Mouse (Mus musculus) layer of hippocampus, postnatal 36 days (tissue): ENCODE results near the gene Lrch1. TPM values are rescaled to one million over a fixed set of nuclear protein-coding genes. Genes with fewer than 3 reads are reported as not detected.
A peak's percentile ranks its signal among the peaks of the same experiment; 100 is the strongest.

ENCODE experiments used
- DNase-seq, 2 experiments: peaks; one replicate each; pipeline ENCODE4 v3.0.0; 2022
- total RNA-seq, 2 experiments: library from RNA; stranded (reverse); gene quantifications; 2 replicates each; pipeline ENCODE4 v1.2.3; 2021

Gene Lrch1
- total RNA-seq, 2 experiments from 2014 or later, result 15.7 to 18.7 TPM

DNA sequence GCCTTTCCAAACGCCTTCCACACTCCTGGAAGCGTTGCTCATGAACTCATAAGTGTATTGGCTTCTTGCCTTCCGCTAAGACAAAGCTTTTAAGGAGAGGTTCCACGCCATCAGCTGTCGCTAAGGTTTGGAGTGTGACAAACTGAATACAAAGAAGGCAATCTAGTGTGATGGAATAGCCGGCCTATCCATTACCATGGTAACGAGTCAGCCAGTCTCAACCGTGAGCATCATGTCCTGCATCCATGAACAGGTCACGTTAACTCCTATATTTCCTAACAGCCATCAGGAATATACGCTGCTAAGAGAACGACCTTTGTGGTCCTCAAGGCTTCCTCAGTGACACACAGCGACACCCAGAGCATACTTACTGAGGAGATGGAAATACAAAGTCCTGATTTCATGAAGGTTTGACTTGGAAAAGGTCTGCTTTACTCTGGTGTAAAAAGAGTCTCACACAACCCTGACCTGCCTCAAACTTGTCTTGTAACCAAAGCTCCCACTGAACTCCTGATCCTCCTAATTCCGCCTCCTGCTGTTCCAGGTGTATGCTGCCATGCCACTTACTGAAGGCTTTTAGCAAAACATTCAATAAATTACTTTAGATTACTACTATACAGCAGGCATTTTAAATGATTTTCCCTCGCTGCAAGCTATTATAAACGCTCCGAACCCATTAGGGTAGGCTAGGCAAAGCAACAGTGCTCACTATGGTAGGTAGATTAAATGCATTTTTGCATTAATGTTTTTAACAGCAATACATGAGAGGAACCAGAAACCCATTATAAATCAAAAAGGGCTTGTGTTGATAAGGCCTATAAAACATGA lies 149.4 kb downstream of the Lrch1 start:
- no peak for DNase-seq

DNA sequence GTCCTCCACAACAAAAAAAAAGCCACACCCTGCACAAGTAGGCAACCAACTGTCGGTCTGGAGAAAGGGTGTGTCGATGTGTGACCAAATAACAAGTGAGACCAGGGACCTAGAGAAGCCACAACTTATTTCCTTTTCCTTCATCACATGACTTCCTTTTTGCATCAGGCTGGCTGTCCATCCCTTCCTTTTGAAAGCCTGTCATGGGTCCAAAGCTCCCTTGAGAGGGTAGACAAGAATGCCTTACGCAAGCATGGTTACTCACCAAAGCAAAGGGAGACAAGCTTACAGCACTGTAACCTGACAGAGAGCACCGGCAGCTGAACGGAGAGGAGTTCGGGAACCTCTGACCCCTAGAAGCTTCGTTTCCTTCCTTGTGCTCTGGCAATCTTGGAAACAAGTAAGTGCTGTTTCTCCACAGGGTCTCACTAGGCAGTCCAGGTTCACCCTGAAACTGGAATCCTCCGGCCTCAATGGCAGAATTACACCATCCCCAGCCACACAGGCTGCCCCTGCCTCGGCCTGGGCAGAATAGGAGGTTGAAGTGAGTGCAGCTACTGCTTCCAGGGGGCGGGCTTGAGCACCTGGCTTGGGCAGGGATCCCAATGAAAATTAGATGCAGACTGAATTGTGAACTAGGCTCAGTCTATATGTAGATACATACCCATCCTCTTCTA lies 150.2 kb downstream of the Lrch1 start:
- no peak for DNase-seq

DNA sequence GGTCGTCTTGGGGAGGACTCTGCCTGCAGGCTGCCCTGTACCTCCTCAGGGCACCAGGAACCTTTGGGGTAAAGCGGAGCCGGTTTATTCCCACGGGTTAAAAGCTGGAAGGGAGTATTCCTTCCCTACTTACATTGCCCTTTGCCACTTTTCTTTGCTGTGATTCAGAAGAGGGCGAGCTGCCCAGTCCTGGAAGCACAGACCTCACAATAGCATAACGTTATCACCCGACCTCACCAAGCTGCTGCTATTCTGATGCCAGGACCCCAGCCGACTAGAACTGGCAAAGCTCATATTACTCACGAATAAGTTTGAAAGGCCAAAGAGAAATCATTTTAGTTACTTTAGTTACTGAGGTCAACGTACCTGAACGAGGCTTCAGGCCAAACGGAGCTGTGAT lies 152.7 kb downstream of the Lrch1 start:
- no peak for DNase-seq

DNA sequence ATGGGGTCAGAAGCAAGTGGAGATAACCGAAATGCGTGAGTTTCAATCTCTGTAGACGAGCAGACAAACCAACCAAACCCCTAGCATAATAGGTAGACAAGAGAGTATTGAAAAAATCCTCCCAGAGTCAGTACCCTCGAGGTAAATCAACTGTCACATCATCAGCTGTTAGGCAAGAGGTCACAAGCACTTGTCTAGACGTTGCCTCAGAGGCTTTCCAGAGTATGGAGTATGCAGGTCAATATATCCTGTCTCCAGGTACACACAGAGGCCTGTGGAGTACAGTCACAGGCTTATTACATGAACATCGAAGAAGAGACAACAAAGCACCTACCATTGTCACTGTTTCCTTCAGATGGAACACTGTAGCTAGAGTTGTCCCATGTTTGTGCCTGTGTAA lies 154.9 kb downstream of the Lrch1 start:
- no peak for DNase-seq

DNA sequence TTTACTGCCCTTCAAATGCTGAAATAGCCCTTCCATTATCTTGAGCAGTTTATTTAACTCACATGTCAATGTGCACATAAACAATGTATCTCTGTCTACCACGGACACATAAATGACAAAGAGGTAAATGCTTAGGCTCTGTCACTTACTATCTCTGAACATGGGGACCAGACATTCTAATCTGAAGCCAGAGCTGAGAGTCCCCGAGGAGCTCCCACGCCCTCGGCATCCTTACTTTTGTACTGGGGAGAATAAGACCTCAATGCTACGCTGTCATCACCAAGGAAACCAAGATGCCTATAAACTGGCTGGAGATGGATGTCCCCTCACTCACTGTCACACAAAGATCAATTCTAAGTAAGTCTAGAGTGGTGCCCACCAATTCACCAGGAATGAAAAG lies 157.1 kb downstream of the Lrch1 start:
- DNase-seq, result no peak

DNA sequence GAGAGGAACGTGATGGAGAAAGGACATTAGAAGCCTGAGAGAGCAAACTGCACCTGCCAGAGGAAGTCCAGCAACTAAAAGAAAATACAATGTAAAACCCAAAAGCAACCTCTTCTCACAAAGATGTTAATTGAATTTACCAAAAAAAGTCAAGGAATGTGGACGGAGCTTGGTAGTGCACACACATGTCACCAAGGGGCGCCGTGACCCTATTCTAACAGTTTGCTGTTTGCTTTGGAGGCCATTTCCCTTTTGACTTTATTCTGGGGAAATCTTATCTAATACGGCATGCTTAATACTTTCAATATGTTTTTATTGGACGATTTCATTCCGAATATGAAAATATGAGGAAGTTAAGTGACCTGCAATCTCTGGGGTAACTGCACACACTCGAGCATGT lies 158.9 kb downstream of the Lrch1 start:
- DNase-seq, result no peak

DNA sequence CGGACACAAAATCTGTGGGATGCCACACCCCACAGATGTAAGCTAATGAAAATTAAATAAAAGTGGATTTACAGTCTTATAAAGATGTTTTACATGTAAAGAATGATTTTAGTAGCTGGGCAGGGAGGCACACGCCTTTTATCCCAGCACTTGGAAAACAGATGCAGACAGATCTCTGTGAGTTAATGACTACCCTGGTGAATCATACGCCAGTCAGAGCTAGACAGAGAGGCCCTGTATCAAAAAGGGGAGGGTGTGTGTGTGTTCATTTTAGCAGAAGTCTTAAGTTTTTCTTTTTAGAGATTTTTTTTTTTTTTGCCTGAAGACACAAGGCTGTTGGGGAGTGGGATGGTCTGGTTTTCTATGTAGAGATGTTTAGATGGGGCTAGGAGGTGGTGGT lies 160.0 kb downstream of the Lrch1 start:
- DNase-seq, result no peak

DNA sequence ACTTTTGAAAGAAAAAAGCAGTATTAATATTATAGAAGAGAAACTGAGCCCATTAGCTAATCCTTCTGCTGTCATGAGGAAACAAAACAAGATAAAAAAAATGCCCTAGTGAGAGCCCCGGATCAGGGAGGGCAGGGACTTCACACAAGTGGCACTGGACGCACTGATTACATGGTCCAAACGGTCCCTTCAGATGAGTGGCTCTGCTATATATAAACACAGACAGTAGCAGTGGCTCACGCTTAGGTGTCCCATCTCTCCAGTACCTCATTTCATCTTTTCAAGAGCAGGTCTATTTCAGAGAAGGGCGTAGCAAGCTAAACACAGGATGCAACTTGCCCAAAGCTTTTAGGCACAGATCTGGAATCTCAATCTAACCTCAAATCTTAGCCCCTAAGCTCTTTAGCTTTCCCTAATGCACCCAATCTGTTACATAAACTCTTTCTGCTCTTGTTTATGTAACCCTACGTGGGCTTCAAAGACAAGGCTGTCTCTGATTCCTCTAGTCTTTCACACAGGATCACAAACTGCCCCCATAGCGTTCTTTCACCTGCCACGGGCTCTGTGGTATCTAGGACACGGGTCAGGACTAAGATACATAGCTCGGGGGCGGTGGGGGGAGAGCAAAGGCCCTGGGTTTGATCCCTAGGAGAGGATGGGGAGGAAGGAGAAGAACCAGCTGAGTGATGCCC lies 163.3 kb downstream of the Lrch1 start:
- DNase-seq, result no peak

DNA sequence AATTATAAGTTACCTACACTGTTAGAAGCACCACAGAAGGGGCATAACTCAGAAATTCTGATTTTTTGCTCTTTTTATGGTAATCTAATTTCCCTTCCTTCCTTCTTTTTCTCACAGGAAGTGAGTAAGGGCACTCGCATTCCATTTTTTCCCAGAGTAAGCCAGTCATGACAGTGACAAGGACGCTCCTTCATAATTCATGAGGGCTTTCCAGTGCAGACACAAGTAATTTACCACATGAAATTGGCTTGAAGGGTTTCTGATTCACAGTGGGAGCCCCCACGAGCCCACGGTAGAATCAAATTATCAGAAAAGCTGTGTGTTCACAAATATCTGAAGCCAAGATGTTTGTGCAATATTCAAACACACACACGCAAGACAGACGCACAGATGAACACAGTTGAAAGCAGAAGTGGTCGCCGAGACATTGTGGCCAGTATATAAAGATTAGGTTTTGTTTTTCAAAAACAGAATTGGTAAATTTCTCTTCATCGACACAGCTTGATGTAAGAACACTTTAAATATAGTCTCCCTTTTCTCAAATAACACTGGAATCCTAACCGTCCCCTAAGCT lies 173.5 kb downstream of the Lrch1 start:
- no peak for DNase-seq

DNA sequence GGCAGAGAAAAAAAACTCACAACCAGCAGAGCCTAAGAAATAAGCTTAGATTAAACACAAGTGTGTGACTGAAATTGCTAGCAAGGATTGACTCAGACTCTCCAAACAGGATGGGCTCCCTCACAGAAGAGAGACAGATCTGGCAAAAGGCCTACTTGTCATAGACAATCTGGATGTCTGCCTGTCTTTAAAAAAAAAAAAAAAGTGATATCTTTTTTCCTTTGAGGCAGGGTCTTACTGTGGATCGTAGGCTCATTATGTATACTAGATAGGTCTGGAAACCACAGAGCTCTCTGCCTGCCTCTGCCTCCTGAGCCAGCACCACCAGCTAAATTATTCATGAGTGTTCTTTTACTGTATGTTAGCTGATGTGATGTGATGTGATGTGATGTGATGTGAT lies 179.8 kb downstream of the Lrch1 start:
- no peak for DNase-seq

DNA sequence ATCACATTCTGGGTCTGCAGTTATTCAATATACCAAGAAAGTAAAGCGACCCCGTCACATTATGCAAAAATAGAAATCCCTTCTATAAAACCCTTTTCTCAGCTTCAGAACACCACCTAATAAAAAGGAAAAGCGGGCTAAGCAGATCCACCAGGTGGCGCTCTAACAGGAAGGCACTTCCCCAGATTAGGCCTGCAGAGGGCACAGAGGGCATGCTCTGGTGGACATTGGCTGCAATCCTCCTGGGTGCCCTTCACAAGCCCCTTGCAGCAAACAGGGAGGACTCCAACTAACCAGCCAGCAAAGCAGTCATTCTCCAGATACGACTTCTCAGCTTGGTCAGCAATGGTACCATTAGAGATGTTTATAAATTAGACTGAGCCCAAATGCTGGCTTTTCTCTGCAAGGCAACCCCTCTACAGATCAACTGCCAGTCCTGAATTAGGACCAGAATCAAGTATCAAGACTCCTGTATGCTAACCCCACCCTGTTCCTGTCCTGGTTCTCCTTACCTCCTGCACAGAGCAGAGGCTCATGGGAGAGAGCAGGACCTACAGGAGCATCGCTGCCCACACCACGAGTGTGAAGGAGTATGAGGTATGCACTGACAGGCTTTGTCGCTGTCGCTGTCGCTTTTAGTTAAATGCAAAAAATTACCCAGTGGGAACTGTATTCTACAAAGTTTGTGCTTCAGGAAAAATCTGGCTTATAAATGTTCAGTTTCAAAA lies 183.3 kb downstream of the Lrch1 start:
- peak; percentile 45 to 48 for DNase-seq

DNA sequence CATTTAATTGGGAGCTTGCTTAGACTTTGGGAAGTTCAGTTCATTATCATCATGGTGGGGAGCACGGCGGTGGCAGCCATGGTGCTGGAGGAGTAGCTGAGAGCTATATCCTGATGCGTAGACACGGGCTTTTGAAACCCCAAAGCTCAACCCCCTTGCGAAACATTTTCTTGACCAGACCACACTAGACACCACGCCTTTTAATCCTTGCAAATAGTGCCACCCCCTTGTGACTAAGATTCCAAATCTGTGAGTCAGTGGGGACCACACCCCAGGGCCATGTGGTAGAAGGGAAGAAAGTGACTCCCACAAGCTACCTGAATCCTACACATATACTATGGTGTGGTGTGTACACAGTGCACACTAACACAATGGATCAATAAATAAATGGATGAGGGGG lies 210.8 kb downstream of the Lrch1 start:
- DNase-seq, result no peak

DNA sequence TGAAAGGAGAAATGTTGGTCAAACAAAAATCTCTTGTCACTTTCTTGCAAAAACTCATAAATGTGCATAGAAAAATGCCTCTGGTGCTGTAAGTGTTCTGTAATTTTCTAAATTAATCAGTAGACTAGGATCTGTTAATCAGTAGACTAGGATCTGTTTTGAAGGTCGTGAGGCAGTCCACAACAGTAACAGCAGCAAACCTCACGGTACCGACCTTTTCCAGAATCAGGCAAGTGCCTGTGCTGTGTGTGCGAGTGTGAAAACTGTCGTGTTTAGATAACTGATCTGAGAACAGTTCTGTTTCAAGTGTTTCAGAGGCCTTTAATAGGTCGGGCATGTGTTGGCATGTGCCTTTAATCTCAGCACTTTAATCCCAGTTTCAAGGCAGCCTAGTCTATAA lies 212.2 kb downstream of the Lrch1 start:
- no peak for DNase-seq

DNA sequence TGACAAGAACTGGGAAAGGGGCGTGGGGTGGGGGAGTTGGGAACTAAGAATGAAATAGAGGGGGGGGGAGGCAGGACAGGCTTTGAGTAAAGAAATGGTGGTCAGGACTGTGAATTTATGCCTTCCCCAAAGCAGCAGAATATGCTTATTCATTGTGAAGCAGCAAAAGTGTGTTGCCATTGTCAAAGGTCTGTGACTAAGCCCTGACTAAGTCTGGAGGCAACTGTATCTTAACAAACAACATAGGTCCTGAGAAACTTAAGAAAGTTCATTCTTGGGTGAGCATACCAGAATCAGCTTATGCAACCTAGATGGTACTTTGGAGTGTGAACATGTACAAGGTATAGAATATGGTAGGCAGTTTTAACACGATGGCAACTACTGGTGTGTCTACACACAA lies 214.3 kb downstream of the Lrch1 start:
- no peak for DNase-seq

DNA sequence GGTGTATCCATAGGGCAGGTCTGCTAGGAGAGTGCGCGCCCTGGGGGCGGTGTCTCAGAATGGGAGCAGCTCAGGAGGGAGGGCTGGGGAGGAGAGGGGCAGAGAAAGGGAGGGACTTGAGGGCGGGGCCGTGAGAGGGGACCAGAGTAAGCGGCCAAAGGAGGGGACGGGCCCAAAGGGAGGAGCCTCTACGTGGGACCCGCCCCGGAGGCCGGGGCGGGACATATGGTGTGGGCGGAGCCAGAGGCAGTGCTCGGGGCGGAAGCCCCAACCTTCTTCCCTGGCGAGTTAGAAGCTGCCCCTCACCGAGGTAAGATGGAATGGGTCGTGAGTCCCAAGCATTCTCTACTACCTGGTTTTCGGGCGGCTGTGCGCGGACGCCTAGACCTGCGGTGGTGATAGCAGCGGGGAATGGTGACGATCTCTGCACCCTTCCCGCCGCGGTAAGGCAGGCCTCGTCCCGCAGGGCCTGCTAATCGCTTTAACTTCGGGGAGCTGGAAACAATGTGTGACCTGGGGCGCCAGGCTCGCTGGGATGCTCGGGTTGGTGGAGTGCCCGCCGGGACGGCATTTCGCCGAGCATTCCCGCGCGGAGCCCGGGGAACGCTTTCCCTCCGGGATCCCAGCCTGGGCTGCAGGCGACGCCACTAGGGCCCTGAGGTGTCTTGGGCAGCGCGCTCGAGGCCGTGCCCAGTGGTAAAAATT lies 215.4 kb downstream of the Lrch1 start, which contains the start of gene Esd:
Gene Esd, plus strand, starts transcription at position 219 of the 705 bp plus-strand sequence.
- DNase-seq, result peak; percentile 85 to 88

DNA sequence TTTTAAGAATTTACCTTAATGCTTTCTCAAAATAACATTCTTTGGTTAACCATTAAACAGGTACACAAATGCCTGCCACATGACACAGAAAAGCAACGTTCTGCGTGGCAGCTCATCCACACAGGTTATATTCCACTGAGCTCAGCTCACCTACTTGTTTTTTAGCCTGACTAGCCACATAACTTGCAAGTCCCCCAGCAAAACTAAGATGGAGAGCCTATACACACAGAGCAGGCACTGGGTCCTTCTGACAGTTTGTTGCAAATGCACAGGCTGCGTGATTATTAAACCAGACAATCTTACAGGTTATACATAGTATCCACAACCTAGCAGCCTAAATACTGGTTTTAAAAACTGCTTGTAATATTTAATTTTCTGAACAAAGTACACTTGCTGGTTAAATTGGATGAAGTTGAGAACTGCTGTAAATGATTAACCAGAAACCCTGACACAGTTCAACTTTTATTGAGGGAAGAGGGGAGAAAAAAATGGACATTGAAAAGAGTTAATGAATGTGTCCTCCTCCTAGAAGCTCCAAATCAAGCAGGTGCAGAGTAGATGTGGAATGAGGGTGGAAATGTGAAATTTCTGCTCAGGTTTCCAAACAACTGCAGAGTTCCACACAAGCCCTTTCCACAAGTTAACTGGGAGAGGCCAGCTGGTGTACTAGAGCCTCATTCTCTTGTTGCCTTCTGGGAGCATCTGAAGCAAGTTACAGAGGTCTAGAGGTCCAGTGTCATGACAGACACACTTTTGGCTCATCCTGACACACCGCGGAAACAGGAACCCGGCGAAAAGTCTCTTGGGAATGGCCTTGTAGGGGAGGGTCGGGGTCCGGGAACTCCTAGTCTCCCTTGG lies 216.2 kb downstream of the Lrch1 start:
- no peak for DNase-seq

DNA sequence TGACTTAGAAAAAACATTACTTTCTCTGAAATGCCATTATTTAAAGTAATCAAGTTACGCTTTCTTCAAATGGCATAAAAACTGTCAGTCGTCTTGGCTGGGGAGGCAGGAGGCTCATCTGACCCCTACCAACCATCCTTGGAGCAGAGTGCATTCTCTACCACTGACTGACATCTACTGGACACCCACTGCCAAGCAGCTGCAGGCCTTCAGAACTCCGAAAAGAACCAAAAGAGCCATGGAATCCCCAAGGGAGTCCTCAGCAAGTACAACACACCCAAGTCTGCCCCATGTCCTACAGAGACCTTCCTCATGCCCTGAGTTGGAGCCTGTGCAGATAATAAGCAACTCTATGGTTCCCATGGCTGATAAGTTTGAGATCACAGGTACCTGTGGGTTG lies 224.1 kb downstream of the Lrch1 start:
- DNase-seq, result no peak

DNA sequence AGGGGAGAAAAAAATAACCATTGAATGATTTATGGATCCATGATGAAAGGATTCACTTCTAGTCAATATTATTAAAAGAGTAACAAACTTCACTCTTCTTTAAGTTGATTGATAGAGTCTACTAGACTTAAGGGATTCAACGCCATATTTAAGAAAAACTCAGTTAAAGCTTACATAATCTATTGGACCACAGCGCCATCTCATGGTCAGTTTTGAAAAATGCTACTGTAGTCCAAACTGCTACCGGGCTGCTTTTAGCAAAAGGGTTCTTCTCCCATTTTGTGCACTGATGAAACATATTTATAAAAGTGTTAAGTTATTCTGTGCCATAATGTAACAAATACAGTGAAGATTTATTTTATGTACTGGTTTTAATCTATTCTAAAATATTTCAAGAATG lies 238.6 kb downstream of the Lrch1 start:
- peak in 1 of 2 experiments; percentile 10 for DNase-seq
